Mouse (Mus musculus) brain, embryonic 14.5 days (tissue): ENCODE data around the gene Apex2. TPM values are rescaled to one million over a fixed set of nuclear protein-coding genes. Genes with fewer than 3 reads are reported as not detected.

Source experiments
- DNase-seq: peaks from one replicate; pipeline ENCODE4 v3.0.0-alpha.2; 2011; ENCODE audit warnings: low read depth
- CTCF ChIP-seq: fragments of 200-500 bp; IDR thresholded peaks from 2 replicates; pipeline ENCODE4 v1.5.1; 2012; ENCODE audit warnings: inconsistent platforms, mild to moderate bottlenecking, moderate library complexity, borderline replicate concordance; ENCODE audit not compliant: insufficient read depth, insufficient read length; ENCODE audit errors: extremely low read depth
- POLR2A ChIP-seq: fragments of 200-500 bp; IDR thresholded peaks from 2 replicates; pipeline ENCODE4 v1.6.1; 2012; ENCODE audit warnings: mild to moderate bottlenecking, inconsistent platforms, borderline replicate concordance; ENCODE audit not compliant: poor library complexity, insufficient read depth, insufficient read length, severe bottlenecking; ENCODE audit errors: extremely low read depth
- polyA plus RNA-seq: library from polyadenylated mRNA; depleted of rRNA; stranded (reverse); fragments of >200 nt; gene quantifications from 2 replicates; pipeline ENCODE4 v1.2.3, GENCODE M21; 2012; rRNA removed

Apex2 gene
- polyA plus RNA-seq = 26.2 and 27.1 TPM in 2 replicates

DNA sequence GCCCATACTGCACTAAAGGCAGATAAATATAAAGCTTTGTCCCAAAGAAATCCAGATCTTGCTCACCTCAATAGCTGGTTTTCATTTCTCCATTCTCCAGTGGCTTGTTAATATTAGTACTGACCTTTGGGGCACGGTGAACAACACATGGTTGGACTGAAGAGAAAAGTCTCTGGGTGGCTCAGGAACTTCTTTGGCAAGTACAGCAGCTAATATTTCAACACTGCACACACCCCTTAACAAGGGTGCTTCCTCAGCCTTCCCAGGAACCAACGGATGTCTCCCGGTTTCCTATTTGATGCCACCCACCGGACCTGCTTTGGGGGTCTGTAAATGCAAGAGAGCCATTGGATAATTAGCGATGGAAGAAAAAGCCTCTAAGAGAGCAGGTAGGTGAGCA lies at the start of gene Apex2:
Gene Apex2 (minus strand): TSS at position 173 of the 400 bp plus-strand sequence.
- TF ChIP-seq POLR2A = no peak
- no peak for TF ChIP-seq CTCF
- no peak for DNase-seq

DNA sequence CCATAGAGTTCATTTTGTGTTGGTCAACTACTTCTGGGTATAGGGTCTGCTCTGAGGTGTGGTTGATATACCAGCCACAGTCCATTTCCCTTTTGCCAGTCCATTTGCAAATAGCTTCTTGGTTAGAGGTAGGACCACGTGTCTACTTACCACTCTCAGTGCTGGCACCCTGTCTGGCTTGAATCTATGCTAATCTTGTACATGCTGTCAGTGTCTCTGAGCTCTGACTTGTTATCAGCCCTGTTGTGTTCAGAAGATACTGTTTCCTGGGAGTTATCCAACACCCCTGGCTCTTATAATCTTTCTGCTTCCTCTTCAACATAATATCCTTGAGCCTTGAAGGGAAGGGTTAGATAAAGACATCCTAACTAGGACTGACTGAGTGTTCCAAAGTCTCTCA lies 46.8 kb upstream of the Apex2 start:
- DNase-seq = no peak
- TF ChIP-seq POLR2A = no peak
- no peak for TF ChIP-seq CTCF

DNA sequence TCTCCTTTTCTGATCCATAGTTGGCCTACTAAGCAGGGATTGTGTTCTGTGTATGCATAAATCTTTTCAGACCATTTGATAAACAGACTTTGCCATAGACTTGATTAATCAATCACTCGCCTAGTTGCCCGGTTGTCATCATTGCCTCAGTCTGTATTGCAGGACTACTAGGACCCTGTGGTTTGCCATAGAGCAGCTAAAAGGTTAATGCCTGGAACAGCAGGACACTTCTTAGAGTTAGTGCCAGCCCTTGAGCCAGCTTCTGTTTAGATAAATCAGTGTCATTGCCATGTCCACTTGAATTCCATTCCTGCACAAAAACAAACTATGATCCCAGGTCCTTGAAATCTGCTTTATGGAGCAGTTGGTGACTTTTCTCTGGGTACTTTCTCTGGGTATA lies 9.2 kb upstream of the Apex2 start:
- no peak for DNase-seq
- no peak for TF ChIP-seq POLR2A
- TF ChIP-seq CTCF = no peak

DNA sequence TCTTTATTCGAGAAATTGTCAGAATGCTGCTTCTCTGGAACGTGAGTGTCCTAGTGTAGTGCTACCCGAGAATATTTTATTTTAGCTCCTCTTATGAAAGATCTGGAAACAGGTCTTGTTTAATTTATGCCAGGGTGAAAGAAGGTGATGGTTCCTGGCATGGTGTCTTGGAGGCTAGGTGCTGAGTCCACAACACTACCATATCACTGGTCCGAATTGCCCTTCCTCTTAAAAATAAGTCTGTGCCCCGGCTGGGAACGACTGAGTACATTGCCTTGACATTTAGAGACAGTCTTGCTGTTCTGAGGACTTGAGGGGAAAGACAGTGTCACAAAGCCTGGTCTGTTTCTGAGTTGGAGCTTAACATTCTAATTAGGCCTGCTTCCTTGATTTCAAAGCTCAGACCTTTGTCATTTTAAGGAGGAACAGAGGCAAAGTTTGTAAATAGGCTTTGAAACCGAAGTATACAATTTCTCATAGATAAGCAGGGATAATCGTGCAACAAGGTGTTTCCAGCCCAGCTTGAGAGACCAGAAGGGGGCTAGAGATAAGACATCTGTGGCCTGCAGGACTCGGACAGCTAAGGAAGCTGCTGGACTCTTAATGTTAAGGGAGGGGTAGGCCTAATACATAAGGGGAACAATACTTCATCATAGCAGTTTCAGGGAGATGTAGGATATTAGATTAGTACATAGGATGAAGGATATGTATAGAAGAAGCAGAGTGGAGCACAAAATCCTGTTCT lies 5.5 kb upstream of the Apex2 start:
- no peak for DNase-seq
- TF ChIP-seq POLR2A = no peak

DNA sequence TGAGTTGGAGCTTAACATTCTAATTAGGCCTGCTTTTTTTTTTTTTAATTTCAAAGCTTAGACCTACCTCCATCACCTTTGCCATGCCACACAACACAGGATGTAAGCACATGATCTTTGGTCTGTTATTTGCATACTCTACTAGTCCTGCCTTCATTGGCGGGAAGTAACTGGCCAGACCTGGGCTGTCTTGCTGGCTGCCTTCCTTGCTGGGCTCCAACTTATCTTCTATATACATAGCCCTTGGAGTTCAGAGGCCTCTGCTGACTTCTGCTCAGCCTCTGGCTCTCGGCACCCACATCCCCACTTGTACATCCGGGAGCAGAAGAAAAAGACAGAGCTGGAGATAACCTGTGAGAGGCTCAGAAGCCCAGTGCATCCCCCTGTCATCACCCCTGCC lies 4.5 kb upstream of the Apex2 start:
- no peak for DNase-seq
- TF ChIP-seq POLR2A (no peak), CTCF (no peak)

DNA sequence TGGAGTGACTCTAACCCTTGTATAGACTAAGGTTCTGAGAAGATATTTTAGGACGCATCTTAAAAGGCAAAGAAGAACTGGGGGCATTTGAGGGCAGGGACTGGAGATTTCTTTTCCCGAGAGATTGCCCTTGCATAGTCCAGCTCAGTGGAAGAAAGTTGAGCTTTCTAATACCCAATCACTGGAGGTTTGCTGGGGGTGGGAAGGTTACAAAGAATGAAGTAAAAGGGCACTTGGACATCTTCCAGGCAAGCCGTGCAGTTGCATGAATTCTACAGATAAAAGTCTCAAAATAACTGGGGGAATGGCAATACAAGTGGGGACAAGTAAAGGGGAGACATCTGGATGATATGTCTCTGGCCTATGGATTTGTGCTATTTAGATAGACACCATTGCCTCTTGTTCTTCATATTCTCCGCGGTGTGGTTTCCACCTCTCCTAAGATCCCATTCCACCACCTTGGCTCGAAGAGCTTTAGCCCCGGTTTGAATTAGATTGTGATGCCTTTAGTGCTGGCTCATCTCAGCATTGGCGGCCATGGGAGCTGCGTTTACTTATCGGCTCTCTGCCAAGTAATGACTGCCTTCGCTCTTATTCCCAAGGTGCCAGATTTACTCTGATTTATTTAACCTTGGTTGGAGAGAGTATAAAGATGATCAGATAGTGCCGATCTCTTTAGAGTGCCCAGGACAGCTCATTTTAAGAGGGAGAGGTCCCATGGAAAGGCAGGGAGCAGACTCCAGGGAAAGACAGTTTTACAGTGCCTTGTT lies 3.8 kb upstream of the Apex2 start:
- DNase-seq = no peak
- TF ChIP-seq POLR2A (no peak), CTCF (no peak)

DNA sequence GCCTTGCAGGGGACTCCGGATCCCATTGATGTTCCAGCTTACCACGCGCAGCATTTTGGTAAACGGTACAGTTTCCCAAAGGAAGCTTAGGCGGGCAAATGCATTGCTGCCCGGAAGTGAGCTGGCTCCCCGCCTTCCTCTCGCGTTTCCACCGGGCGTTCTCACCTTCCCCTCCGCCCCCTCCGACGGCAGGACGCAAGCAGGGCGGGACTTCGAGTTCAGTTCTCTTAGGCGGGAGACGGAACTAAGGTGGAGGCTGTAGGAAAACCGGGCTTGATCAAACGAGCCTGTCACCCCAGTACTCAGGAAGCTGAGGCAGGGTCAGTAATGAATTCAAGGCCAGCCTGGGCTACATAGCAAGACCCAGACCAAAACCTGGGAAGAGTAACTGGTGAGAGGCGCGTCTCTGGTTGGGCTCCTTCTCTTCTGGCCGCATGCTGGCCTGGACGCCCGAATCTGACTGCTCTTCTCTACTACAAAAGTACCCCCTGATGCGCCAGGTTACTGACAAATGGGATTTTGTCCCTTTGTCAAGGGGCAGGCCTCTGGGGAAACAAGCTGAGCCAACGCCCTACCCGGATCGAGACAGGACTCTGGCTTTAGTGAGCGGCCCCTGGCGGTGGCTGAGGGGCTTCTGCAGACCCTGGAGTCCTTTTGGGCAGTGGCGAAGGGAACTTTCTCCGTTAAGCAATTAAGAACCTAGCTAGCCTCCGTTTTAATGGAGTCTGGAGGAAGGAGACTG lies 1.5 kb downstream of the Apex2 start, which contains the start of gene Pfkfb1:
Gene Pfkfb1 (plus strand): TSS at position 207 of the 742 bp plus-strand sequence.
- TF ChIP-seq CTCF (peak; percentile 62), POLR2A (peak; percentile 28; the same call in 1 of the 2 replicates)
- DNase-seq = peak; percentile 94

DNA sequence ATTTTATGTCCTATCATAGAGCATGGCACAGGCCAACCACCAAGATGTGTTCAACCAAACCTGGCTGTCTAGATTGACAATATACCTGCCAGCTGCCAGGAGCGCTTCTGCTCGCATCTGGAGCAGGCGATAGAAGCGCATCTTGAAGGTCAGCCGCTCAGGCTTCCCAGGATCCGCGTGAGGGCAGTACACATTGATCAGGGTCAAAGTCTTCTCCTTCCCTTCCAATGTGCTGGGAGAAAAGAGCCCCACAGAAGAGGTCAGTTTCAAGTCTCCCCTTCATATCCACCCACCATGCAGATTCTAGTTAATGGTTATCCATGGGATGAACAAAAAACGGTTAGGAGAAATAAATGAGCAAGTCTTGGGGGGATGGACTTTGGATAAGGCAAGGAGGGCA lies 4.6 kb downstream of the Apex2 start:
- TF ChIP-seq POLR2A (no peak), CTCF (no peak)
- DNase-seq = no peak

DNA sequence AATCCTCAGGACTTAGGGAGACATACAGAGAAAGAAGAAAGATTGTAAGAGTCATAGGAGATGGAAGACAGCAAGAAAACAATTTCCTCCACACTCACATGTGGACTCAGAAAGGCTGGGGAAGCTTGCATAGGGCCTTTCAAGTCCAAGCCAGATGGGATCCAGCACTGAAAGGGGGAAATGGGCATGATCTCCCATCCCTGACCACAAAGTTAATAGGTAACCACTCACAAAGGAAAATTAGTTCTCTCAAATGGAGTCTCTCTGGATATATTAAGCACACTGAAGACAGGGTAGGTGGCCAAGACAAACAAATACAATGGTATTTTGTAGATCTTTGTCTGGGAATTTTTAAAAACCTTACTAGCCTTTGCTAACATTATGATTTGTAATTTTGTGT lies 7.7 kb downstream of the Apex2 start:
- TF ChIP-seq CTCF (no peak), POLR2A (no peak)
- DNase-seq = no peak

DNA sequence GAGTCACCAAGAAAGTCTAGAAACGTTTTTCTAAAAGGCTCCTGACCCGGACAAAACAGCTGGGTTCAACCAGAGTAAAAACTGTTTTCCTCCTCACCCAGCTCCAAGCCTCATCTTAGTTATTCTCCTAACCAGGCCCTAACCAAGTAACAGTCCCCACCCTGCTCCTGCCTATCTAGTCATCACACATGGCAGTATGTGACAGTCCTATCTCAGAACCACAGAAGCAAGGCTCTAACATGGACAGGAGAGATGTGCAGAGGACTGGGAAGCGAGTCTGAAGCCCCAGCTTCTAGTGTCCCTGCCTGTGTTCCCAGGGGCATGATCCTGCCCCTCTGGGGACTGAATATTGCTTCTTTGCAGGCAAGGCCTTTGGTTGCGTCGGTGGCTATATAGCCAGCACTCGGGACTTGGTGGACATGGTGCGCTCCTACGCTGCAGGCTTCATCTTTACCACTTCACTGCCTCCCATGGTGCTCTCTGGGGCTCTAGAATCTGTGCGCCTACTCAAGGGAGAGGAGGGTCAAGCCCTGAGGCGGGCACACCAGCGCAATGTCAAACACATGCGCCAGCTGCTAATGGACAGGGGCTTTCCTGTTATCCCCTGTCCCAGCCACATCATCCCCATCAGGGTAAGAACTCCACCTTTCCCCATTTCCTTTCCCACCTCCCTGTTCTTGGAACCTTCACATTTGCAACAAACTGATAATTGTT lies 24.9 kb downstream of the Apex2 start:
- TF ChIP-seq CTCF = no peak
- TF ChIP-seq POLR2A = no peak
- DNase-seq = no peak

DNA sequence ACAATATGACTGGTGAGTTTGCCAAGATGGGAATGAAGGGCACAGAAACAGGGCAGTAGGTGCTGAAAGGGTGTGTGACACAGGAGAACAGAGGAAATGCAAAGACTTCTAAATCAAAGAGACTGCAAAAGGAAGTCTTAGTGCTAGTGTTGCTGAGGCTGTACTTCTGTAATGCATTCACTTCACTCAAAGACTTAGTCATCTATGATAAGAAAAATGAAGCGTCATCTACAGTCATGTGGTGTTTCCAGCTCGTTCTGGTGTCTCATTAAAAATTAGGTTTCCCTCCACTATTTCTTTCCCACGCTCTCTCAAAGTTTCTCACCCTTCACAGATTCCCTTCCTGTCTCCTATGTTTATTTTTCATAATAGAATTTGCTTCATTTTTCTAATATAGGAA lies 35.6 kb downstream of the Apex2 start:
- no peak for TF ChIP-seq CTCF
- no peak for TF ChIP-seq POLR2A
- DNase-seq = no peak
